Mouse (Mus musculus) adrenal gland, adult 2 months (tissue): ENCODE data around the gene Pramel1. TPM values are rescaled to one million over a fixed set of nuclear protein-coding genes. Genes with fewer than 3 reads are reported as not detected.

Experiments
- polyA plus RNA-seq: library from polyadenylated mRNA; depleted of rRNA; stranded (reverse); fragments of >200 nt; gene quantifications from 2 replicates; pipeline ENCODE4 v1.2.3, GENCODE M21; 2012; rRNA removed
- total RNA-seq, 2 experiments: library from RNA; stranded (reverse); gene quantifications; 2 replicates each; pipeline ENCODE4 v1.2.3; 2021

Pramel1 gene
- total and polyA plus RNA-seq, 3 experiments = not detected

Other genes with a start within 250 kb of the Pramel1 start
- 10 to 100 TPM; 22.3 to 38.7 TPM for gene Prdm2, start 181.4 kb upstream of the Pramel1 start, total RNA-seq
- 5.6 and 9.4 TPM in 2 replicates for gene Prdm2, start 181.4 kb upstream of the Pramel1 start, polyA plus RNA-seq
- 1 to 10 TPM; 5.7 to 9.7 TPM for gene Pdpn, start 94.9 kb upstream of the Pramel1 start, total RNA-seq
- 1.1 and 1.7 TPM in 2 replicates for gene Pdpn, start 94.9 kb upstream of the Pramel1 start, polyA plus RNA-seq
- under 1 TPM; 0.20 to 0.24 TPM for gene Lrrc38, start 44.7 kb upstream of the Pramel1 start, total RNA-seq
- 0.59 and 0.91 TPM in 2 replicates for gene Lrrc38, start 44.7 kb upstream of the Pramel1 start, polyA plus RNA-seq
- gene Pramef8, start 18.0 kb downstream of the Pramel1 start, total RNA-seq = 10 to 100 TPM in 1 of 2 experiments, 1 to 10 TPM in 1; 9.7 to 13.9 TPM
- gene Pramef8, start 18.0 kb downstream of the Pramel1 start, polyA plus RNA-seq = 3.3 and 4.3 TPM in 2 replicates
- gene Oog4, start 55.9 kb downstream of the Pramel1 start, total RNA-seq = not detected
- not detected in 2 replicates for gene Oog4, start 55.9 kb downstream of the Pramel1 start, polyA plus RNA-seq
- not detected for gene Gm13043, start 116.9 kb downstream of the Pramel1 start, total RNA-seq
- gene Gm13043, start 116.9 kb downstream of the Pramel1 start, polyA plus RNA-seq = not detected in 2 replicates
- not detected for gene Gm13040, start 141.5 kb downstream of the Pramel1 start, total RNA-seq
- not detected in 2 replicates for gene Gm13040, start 141.5 kb downstream of the Pramel1 start, polyA plus RNA-seq
- not detected for gene BC080695, start 157.3 kb downstream of the Pramel1 start, total RNA-seq
- gene BC080695, start 157.3 kb downstream of the Pramel1 start, polyA plus RNA-seq = not detected in 2 replicates
- not detected for gene Gm13057, start 157.3 kb downstream of the Pramel1 start, total RNA-seq
- gene Gm13057, start 157.3 kb downstream of the Pramel1 start, polyA plus RNA-seq = not detected in 2 replicates
- gene Gm13083, start 220.6 kb downstream of the Pramel1 start, total RNA-seq = not detected
- gene Gm13083, start 220.6 kb downstream of the Pramel1 start, polyA plus RNA-seq = not detected in 2 replicates